Mouse (Mus musculus) stomach, postnatal 0 days (tissue): ENCODE data around the gene Map4k4.

Source experiments
- CTCF ChIP-seq: IDR thresholded peaks from 2 replicates; pipeline ENCODE4 v1.5.1; 2016; ENCODE audit warnings: antibody characterized with exemption, low read depth, mild to moderate bottlenecking, moderate library complexity
- EP300 ChIP-seq: optimal IDR thresholded peaks from 2 replicates; pipeline ENCODE3; 2016; ENCODE audit warnings: antibody characterized with exemption

- TF ChIP-seq EP300 (no peak), CTCF (no peak)
Observed at GRCm38 (mm10) chr1:39964427-39964826, 63.7 kb downstream of the Map4k4 start.
